Mouse (Mus musculus) embryonic fibroblast, embryonic 13.5 days (primary cell): ENCODE measurements around the gene Olfr1247. TPM values are rescaled to one million over a fixed set of nuclear protein-coding genes. Genes with fewer than 3 reads are reported as not detected.
"Not testable (repeated sequence)": the region's sequence is repeated elsewhere in the genome, so short reads cannot be mapped to it uniquely, and the experiment has no call there.

Experiments
- H3K27ac ChIP-seq: 2 replicates; pipeline ENCODE4 v1.5.1; 2012; ENCODE audit warnings: low read length, control low read depth, inconsistent platforms; ENCODE audit not compliant: insufficient read depth
- H3K4me1 ChIP-seq: 2 replicates; pipeline ENCODE4 v1.6.1; 2011; ENCODE audit warnings: low read length; ENCODE audit not compliant: control insufficient read depth, insufficient read depth
- H3K4me3 ChIP-seq: 2 replicates; pipeline ENCODE4 v1.5.1; 2011; ENCODE audit warnings: mild to moderate bottlenecking, control low read depth, low read length; ENCODE audit not compliant: insufficient read depth
- CTCF ChIP-seq: IDR thresholded peaks from 2 replicates; pipeline ENCODE4 v1.5.1; 2011; ENCODE audit warnings: mild to moderate bottlenecking, control low read depth, low read length, moderate library complexity, borderline replicate concordance; ENCODE audit not compliant: insufficient read depth
- POLR2A ChIP-seq: IDR thresholded peaks from 2 replicates; pipeline ENCODE4 v1.6.1; 2011; ENCODE audit warnings: low read depth, mild to moderate bottlenecking, control low read depth, low read length, moderate library complexity
- polyA plus RNA-seq: library from polyadenylated mRNA; stranded (reverse); fragments of >200 nt; gene quantifications from 2 replicates; pipeline ENCODE4 v1.2.4, GENCODE M21; 2011; ENCODE audit warnings: low read depth; ENCODE audit not compliant: missing spikeins, insufficient read length

Gene Olfr1247
- not detected in 2 replicates for polyA plus RNA-seq

- H3K4me1 ChIP-seq: no peaks in the 10 kb centered on the region
- no peak within 1 kb of the TSS for H3K4me3 ChIP-seq
- TF ChIP-seq POLR2A: no peak
- no peak for TF ChIP-seq CTCF
- no peak within 1 kb of the TSS for H3K27ac ChIP-seq
Measured at GRCm38 (mm10) chr2:89614030-89614429, at the start of gene Olfr1247. Olfr1247 (minus strand) TSS chr2:89614130.

GRCm38 (mm10) chr2:89661367-89661766 lies 47.4 kb upstream of the Olfr1247 start, which contains the start of gene Olfr1250:
Olfr1250 (minus strand) TSS chr2:89661467.
- Histone ChIP-seq H3K27ac (no peak within 1 kb of the TSS), H3K4me3 (no peak within 1 kb of the TSS), H3K4me1 (no peaks in the 10 kb centered on the region)
- TF ChIP-seq POLR2A (no peak), CTCF (no peak)

- Histone ChIP-seq H3K4me1 (no peaks in the 10 kb centered on the region), H3K4me3 (no peak within 1 kb of the TSS), H3K27ac (no peak within 1 kb of the TSS)
- TF ChIP-seq POLR2A (no peak), CTCF (no peak)
Measured at GRCm38 (mm10) chr2:89634883-89635282, 21.0 kb upstream of the Olfr1247 start, which contains the start of gene Olfr1249. Olfr1249 (minus strand) TSS chr2:89634983.

- H3K4me3 ChIP-seq, H3K4me1 ChIP-seq, H3K27ac ChIP-seq: not testable (repeated sequence)
Measured at GRCm38 (mm10) chr2:89618145-89618544, 4.2 kb upstream of the Olfr1247 start, which contains the start of gene Olfr1248. Olfr1248 (minus strand) TSS chr2:89618245.

- Histone ChIP-seq H3K4me3 (no peak within 1 kb of the TSS), H3K27ac (no peak within 1 kb of the TSS), H3K4me1 (no peaks in the 10 kb centered on the region)
- TF ChIP-seq CTCF: no peak
- no peak for TF ChIP-seq POLR2A
Measured at GRCm38 (mm10) chr2:89593057-89593456, 20.9 kb downstream of the Olfr1247 start, which contains the start of gene Olfr1246. Olfr1246 (minus strand) TSS chr2:89593157.

GRCm38 (mm10) chr2:89578347-89578746 lies 35.6 kb downstream of the Olfr1247 start, which contains the start of gene Olfr1245:
Olfr1245 (minus strand) TSS chr2:89578447.
- Histone ChIP-seq H3K27ac (no peak within 1 kb of the TSS), H3K4me3 (no peak within 1 kb of the TSS), H3K4me1 (no peaks in the 10 kb centered on the region)
- TF ChIP-seq CTCF (no peak), POLR2A (no peak)

GRCm38 (mm10) chr2:89562706-89563105 lies 51.2 kb downstream of the Olfr1247 start:
- not testable (repeated sequence) for H3K4me1 ChIP-seq, H3K4me3 ChIP-seq, H3K27ac ChIP-seq

Other genes with a start within 250 kb of the Olfr1247 start
- not detected in 2 replicates for gene Olfr1234, start 249.3 kb downstream of the Olfr1247 start, polyA plus RNA-seq
- gene Olfr1238, start 204.5 kb downstream of the Olfr1247 start, polyA plus RNA-seq: not detected in 2 replicates
- not detected in 2 replicates for gene Olfr1239, start 193.7 kb downstream of the Olfr1247 start, polyA plus RNA-seq
- gene Olfr1240, start 171.1 kb downstream of the Olfr1247 start, polyA plus RNA-seq: not detected in 2 replicates
- not detected in 2 replicates for gene Olfr1241, start 127.0 kb downstream of the Olfr1247 start, polyA plus RNA-seq
- gene Olfr1242, start 115.8 kb downstream of the Olfr1247 start, polyA plus RNA-seq: not detected in 2 replicates
- not detected in 2 replicates for gene Olfr1243, start 82.6 kb downstream of the Olfr1247 start, polyA plus RNA-seq
- not detected in 2 replicates for gene Olfr1245, start 35.7 kb downstream of the Olfr1247 start, polyA plus RNA-seq
- not detected in 2 replicates for gene Olfr1246, start 21.0 kb downstream of the Olfr1247 start, polyA plus RNA-seq
- not detected in 2 replicates for gene Olfr1248, start 4.1 kb upstream of the Olfr1247 start, polyA plus RNA-seq
- not detected in 2 replicates for gene Olfr1249, start 20.9 kb upstream of the Olfr1247 start, polyA plus RNA-seq
- not detected in 2 replicates for gene Olfr1250, start 47.3 kb upstream of the Olfr1247 start, polyA plus RNA-seq
- not detected in 2 replicates for gene Olfr1251, start 57.8 kb upstream of the Olfr1247 start, polyA plus RNA-seq
- not detected in 2 replicates for gene Olfr1252, start 110.9 kb upstream of the Olfr1247 start, polyA plus RNA-seq
- gene Olfr1253, start 143.0 kb upstream of the Olfr1247 start, polyA plus RNA-seq: not detected in 2 replicates
- not detected in 2 replicates for gene Olfr1254, start 179.5 kb upstream of the Olfr1247 start, polyA plus RNA-seq
- gene Olfr1255, start 197.9 kb upstream of the Olfr1247 start, polyA plus RNA-seq: not detected in 2 replicates
- gene Olfr1256, start 227.4 kb upstream of the Olfr1247 start, polyA plus RNA-seq: not detected in 2 replicates
- gene Olfr48, start 234.1 kb upstream of the Olfr1247 start, polyA plus RNA-seq: not detected in 2 replicates